Mouse (Mus musculus): ENCODE data around the gene Fam198a. TPM values are rescaled to one million over a fixed set of nuclear protein-coding genes. Genes with fewer than 3 reads are reported as not detected.
"Not testable (repeated sequence)": the region's sequence is repeated elsewhere in the genome, so short reads cannot be mapped to it uniquely, and the experiment has no call there.

Gene Fam198a
- polyA plus RNA-seq, 1 experiment from 2014 or later, result 2.4 TPM

- Histone ChIP-seq H3K9ac (no peak overlapping the region), H3K27ac (no peak overlapping the region), H3K36me3 (no peaks in the 10 kb centered on the region), H3K4me2 (no peak overlapping the region), H3K9me3 (no peaks in the 10 kb centered on the region), H3K27me3 (0 out of 2 replicates have a peak, but pooled peaks cover 3% of the 10 kb centered on the region), H3K4me3 (no peak overlapping the region), H3K4me1 (no peaks in the 10 kb centered on the region)
- 53% methylated on average over 2 of the region's 2 CpGs for WGBS
- no peak for ATAC-seq (ENCODE audit: insufficient number of reproducible peaks, insufficient read depth, low FRiP score, low TSS enrichment, low read depth)
These were observed 58.1 kb downstream of the Fam198a start for GRCm38 (mm10) chr9:122008876-122009275.

- no peak overlapping the region for H3K27ac ChIP-seq
- no peak overlapping the region for H3K4me3 ChIP-seq
- 0 out of 2 replicates have a peak, but pooled peaks cover 3% of the 10 kb centered on the region for H3K27me3 ChIP-seq
- no peaks in the 10 kb centered on the region for H3K4me1 ChIP-seq
- no peaks in the 10 kb centered on the region for H3K36me3 ChIP-seq
- H3K4me2 ChIP-seq, result no peak overlapping the region
- 87% methylated on average over 2 of the region's 2 CpGs for WGBS
- H3K9ac ChIP-seq, result no peak overlapping the region
- H3K9me3 ChIP-seq, result no peaks in the 10 kb centered on the region
- no peak for ATAC-seq (ENCODE audit: insufficient number of reproducible peaks, insufficient read depth, low FRiP score, low TSS enrichment, low read depth)
These were observed 60.0 kb downstream of the Fam198a start for GRCm38 (mm10) chr9:122010751-122011150.

DNA sequence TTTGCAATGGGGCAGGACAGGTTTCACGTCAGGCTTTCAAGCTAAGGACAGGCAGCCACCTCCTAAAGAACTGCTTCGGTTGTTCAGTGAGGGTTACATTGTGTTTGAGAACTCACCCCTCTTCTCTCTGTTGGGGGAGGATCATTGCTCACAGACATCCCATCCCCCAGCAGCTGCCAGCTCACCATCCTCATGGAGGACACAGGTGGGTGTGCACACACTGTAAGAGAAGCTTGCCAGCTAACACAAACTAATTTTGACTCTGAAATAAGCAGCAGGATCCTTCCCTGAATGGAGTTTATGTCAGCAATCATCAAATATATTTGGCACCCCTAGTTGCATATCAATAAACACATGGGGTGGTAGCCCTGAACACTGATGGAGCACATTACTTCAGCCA is 62.0 kb downstream of the Fam198a start:
- no peak overlapping the region for H3K27ac ChIP-seq
- no peaks in the 10 kb centered on the region for H3K36me3 ChIP-seq
- H3K27me3 ChIP-seq, result 0 out of 2 replicates have a peak, but pooled peaks cover 3% of the 10 kb centered on the region
- H3K4me1 ChIP-seq, result no peaks in the 10 kb centered on the region
- H3K9me3 ChIP-seq, result no peaks in the 10 kb centered on the region
- ATAC-seq (ENCODE audit: insufficient number of reproducible peaks, insufficient read depth, low FRiP score, low TSS enrichment, low read depth), result no peak
- 77% methylated on average over 2 of the region's 2 CpGs for WGBS
- H3K9ac ChIP-seq, result no peak overlapping the region
- no peak overlapping the region for H3K4me2 ChIP-seq
- no peak overlapping the region for H3K4me3 ChIP-seq

DNA sequence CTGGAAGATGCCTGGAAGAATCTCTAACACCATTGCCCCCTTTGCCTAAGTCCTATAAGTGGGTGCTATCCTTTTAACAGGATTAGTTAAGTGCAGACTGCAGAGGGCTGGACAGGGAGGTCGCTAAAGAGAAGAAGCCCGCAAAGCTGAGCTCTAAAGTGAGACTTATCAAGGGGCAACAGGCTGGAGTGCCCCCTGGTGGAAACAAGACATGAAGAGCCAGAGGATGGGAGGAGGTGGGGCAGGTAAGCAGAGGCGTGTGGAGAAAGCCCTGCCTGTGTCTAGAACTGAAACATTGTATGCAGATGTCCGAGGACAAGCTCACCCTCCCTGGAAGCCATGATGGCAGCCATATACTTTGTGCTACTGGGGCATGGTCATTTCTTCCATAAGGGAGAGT is 62.8 kb downstream of the Fam198a start:
- 0 out of 2 replicates have a peak, but pooled peaks cover 3% of the 10 kb centered on the region for H3K27me3 ChIP-seq
- WGBS, result 76% methylated on average over 4 of the region's 4 CpGs

GRCm38 (mm10) chr9:122014241-122014667 is 63.5 kb downstream of the Fam198a start:
- WGBS, result 11% methylated on average over 10 of the region's 10 CpGs
- Histone ChIP-seq H3K9ac (no peak overlapping the region), H3K27ac (no peak overlapping the region), H3K36me3 (no peaks in the 10 kb centered on the region), H3K9me3 (no peaks in the 10 kb centered on the region), H3K27me3 (0 out of 2 replicates have a peak, but pooled peaks cover under 1% of the 10 kb centered on the region), H3K4me2 (0 out of 2 replicates have a peak overlapping the region, but pooled peaks have one; percentile 5), H3K4me3 (no peak overlapping the region), H3K4me1 (peaks cover 5% of the 10 kb centered on the region)
- no peak for ATAC-seq (ENCODE audit: insufficient number of reproducible peaks, insufficient read depth, low FRiP score, low TSS enrichment, low read depth)

More for the DNA sequence above, 62.8 kb downstream of the Fam198a start:
- H3K4me1 ChIP-seq, result no peaks in the 10 kb centered on the region
- no peak for ATAC-seq (ENCODE audit: insufficient number of reproducible peaks, insufficient read depth, low FRiP score, low TSS enrichment, low read depth)
- H3K9me3 ChIP-seq, result no peaks in the 10 kb centered on the region
- H3K4me2 ChIP-seq, result no peak overlapping the region
- H3K4me3 ChIP-seq, result no peak overlapping the region
- no peak overlapping the region for H3K9ac ChIP-seq
- H3K27ac ChIP-seq, result no peak overlapping the region
- H3K36me3 ChIP-seq, result no peaks in the 10 kb centered on the region

GRCm38 (mm10) chr9:122018079-122018478 is 67.3 kb downstream of the Fam198a start:
- Histone ChIP-seq H3K4me1 (peaks cover 10% of the 10 kb centered on the region), H3K4me3 (no peak overlapping the region), H3K36me3 (no peaks in the 10 kb centered on the region), H3K27ac (no peak overlapping the region), H3K4me2 (no peak overlapping the region), H3K9me3 (no peaks in the 10 kb centered on the region), H3K27me3 (no peaks in the 10 kb centered on the region), H3K9ac (no peak overlapping the region)
- 78% methylated on average over 5 of the region's 5 CpGs for WGBS
- ATAC-seq (ENCODE audit: insufficient number of reproducible peaks, insufficient read depth, low FRiP score, low TSS enrichment, low read depth), result no peak

GRCm38 (mm10) chr9:122018782-122019395 is 68.1 kb downstream of the Fam198a start:
- H3K27ac ChIP-seq, result 0 out of 2 replicates have a peak overlapping the region, but pooled peaks have one; percentile 18
- peak overlapping the region; percentile 16 for H3K4me2 ChIP-seq
- no peak overlapping the region for H3K9ac ChIP-seq
- H3K27me3 ChIP-seq, result no peaks in the 10 kb centered on the region
- no peak for ATAC-seq (ENCODE audit: insufficient number of reproducible peaks, insufficient read depth, low FRiP score, low TSS enrichment, low read depth)
- peaks cover 10% of the 10 kb centered on the region for H3K4me1 ChIP-seq
- H3K9me3 ChIP-seq, result no peaks in the 10 kb centered on the region
- H3K36me3 ChIP-seq, result no peaks in the 10 kb centered on the region
- WGBS, result 9% methylated on average over 8 of the region's 8 CpGs
- no peak overlapping the region for H3K4me3 ChIP-seq

DNA sequence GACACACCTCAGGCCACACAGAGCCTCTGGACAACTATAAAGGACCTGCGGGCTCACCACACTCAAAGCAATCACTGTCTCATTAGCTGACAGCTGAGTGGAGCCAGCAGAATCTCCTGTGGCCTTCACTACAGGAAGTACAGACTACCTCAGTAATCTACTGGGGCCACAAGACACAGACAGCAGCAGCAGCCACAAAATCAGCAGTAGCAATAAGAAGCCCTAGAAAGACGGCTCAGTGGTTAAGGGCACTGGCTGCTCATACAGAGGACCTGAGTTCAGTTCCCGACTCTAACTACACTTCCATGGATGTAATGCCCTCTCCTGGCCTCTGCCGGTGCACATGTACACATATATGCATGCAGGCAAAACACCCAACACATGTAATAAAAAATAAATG is 69.5 kb downstream of the Fam198a start:
- Histone ChIP-seq H3K27ac (no peak overlapping the region), H3K4me3 (no peak overlapping the region), H3K9me3 (no peaks in the 10 kb centered on the region), H3K4me1 (peaks cover 10% of the 10 kb centered on the region), H3K9ac (no peak overlapping the region), H3K4me2 (no peak overlapping the region), H3K27me3 (no peaks in the 10 kb centered on the region), H3K36me3 (no peaks in the 10 kb centered on the region)
- ATAC-seq (ENCODE audit: insufficient number of reproducible peaks, insufficient read depth, low FRiP score, low TSS enrichment, low read depth), result no peak
- 81% methylated on average over 4 of the region's 4 CpGs for WGBS

GRCm38 (mm10) chr9:122021171-122021570 is 70.4 kb downstream of the Fam198a start:
- 83% methylated on average over 4 of the region's 4 CpGs for WGBS
- not testable (repeated sequence) for H3K4me2 ChIP-seq; H3K27me3 ChIP-seq; H3K27ac ChIP-seq; H3K4me3 ChIP-seq; H3K9ac ChIP-seq; H3K36me3 ChIP-seq; ATAC-seq (ENCODE audit: insufficient number of reproducible peaks, insufficient read depth, low FRiP score, low TSS enrichment, low read depth); H3K9me3 ChIP-seq
- peaks cover 14% of the 10 kb centered on the region for H3K4me1 ChIP-seq

- Histone ChIP-seq H3K9me3 (no peaks in the 10 kb centered on the region), H3K4me2 (no peak overlapping the region), H3K27me3 (no peaks in the 10 kb centered on the region), H3K9ac (no peak overlapping the region), H3K4me1 (peaks cover 18% of the 10 kb centered on the region), H3K27ac (no peak overlapping the region), H3K4me3 (no peak overlapping the region), H3K36me3 (no peaks in the 10 kb centered on the region)
- 83% methylated on average over 5 of the region's 5 CpGs for WGBS
- no peak for ATAC-seq (ENCODE audit: insufficient number of reproducible peaks, insufficient read depth, low FRiP score, low TSS enrichment, low read depth)
These were observed 70.8 kb downstream of the Fam198a start for GRCm38 (mm10) chr9:122021581-122021980.

GRCm38 (mm10) chr9:122022776-122023175 is 72.0 kb downstream of the Fam198a start:
- H3K36me3 ChIP-seq, result no peaks in the 10 kb centered on the region
- no peak overlapping the region for H3K27ac ChIP-seq
- H3K9me3 ChIP-seq, result no peaks in the 10 kb centered on the region
- H3K27me3 ChIP-seq, result no peaks in the 10 kb centered on the region
- no peak overlapping the region for H3K4me2 ChIP-seq
- ATAC-seq (ENCODE audit: insufficient number of reproducible peaks, insufficient read depth, low FRiP score, low TSS enrichment, low read depth), result no peak
- 77% methylated on average over 9 of the region's 9 CpGs for WGBS
- no peak overlapping the region for H3K4me3 ChIP-seq
- H3K9ac ChIP-seq, result no peak overlapping the region
- peaks cover 26% of the 10 kb centered on the region for H3K4me1 ChIP-seq

DNA sequence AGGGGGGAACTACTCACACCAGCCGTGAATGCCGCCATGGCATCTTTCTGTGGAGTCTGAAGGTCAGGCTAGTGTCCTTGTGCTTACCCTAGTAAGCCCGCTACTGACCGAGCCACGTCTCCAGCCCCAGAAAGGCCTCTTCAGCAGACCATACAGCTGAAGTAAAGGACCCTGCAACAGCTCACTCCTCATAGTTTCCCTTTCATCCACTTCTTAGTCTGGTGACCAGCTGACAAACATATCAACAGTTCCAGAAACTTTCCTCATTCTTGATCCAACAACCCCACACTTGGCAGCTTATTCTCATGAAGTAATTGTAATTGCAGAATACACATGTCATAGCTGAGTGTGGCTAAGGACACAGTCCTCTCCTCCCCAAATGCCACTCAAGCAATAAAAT is 73.1 kb downstream of the Fam198a start:
- WGBS, result 84% methylated on average over 5 of the region's 5 CpGs
- Histone ChIP-seq H3K4me1 (peaks cover 25% of the 10 kb centered on the region), H3K9ac (no peak overlapping the region), H3K9me3 (no peaks in the 10 kb centered on the region), H3K36me3 (no peaks in the 10 kb centered on the region), H3K27me3 (no peaks in the 10 kb centered on the region), H3K27ac (no peak overlapping the region), H3K4me2 (no peak overlapping the region), H3K4me3 (no peak overlapping the region)
- ATAC-seq (ENCODE audit: insufficient number of reproducible peaks, insufficient read depth, low FRiP score, low TSS enrichment, low read depth), result no peak

Measured in embryonic facial prominence, embryonic 13.5 days (tissue).